Mouse (Mus musculus): Measurements from ENCODE around the gene Cdon.

Gene Cdon

DNA sequence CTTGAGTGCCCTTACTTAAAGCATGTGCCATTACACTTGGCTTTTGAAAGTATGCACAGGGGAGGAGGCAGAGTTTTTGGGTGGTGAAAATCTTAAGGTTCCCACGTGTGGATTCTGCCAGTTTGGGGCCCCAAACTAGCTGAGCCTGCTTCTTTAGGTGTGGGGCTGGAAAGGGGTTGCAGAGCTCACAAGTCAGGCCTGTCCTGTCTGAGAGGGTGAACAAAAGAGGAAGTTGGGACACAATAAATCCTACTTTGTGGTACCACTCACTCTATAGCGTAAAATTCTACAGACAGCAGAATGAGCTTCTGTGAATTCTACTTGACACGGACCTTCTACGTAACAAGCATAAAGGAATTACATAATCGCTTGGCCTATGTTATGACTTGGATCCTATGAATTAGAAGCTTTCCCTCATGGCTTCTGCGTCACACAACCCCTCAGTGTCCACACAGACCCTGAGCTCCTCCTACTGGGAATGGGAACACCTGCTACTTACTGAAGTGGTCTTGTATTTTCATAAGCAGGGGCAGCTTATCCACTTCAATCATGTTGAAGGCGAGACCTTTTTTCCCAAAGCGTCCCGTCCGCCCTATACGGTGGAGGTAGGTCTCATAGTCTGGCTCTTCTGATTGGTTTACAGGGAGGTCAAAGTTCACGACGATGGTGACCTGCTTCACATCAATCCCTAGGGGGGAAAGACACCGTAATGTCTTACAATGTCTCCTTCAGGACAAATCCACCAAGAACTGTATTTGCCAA lies 122.4 kb downstream of the Cdon start:
- DNase-seq: no peak

DNA sequence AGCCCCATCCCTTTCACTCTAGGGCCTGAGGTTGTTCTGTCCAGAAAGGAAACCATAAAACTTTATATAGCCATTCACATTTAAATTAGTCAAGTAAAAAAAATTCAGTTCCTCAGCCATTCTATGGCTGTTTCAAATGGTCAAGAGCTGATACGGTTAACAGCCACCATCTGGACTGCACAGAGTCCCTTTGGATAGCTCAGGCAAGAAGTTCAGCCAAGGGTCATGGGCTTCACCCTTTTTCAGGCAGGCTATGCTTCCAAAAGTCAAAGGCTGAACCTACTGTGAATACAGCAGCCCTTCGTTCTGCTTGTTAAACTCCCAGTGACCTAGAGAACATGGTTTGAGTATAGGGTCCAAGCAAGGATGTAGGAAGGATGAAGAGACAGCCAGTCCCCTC lies 123.7 kb downstream of the Cdon start:
- DNase-seq: no peak

DNA sequence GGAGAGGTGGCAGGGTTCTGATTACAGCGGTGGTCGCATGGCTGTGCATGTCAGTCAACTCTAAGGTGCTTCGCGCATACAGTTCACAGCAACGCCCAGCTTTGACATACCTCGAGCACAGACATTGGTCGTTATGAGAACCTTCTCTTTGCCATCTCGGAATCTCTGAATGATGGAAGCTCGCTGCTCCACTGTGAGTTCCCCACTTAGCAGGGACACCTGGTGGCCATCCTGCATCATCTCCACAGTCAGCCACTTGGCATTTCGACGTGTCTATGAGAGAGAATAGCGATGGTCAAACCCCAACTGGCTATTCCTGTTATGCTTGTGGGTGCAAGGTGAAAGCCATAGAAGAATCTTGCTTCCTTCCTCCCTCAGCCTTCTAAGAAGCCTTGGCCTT lies 124.8 kb downstream of the Cdon start:
- no peak for DNase-seq

DNA sequence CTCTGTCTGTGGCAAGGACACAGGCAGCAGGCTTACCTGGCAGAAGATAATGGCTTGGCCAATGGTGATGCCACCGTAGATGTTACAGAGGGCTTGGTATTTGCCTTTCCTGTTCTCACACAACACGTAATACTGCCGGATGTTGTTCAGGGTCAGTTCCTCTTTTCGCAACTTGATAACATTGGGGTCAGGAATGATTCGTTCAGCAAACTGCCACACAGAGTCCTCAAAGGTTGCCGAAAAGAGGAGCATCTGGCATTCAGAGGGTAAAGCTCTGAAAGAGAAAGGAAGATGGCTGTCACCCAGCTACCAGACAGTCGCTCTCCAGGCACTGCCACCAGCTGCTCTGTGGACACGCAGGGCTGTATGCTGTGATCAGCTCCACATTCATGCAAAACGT lies 125.8 kb downstream of the Cdon start:
- no peak for DNase-seq

DNA sequence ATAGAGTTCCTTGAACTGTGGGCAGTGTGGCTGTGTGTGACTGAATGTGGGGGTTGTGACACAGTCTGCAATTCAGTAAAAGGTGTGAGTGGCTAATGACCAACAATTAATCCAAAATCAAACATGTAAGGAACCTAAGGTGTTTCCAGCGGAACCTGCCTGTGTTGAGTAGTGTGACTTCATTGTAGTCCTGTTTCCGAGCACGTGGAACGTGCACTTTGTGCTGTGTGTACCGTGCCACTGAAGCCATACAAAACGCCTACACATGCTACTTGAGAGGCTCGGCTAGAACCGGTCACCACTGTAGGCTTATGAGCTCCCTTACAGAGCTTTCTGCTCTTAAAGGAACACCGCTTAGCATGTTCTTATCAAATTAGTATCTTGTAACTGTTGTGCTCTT lies 127.5 kb downstream of the Cdon start:
- no peak for DNase-seq

DNA sequence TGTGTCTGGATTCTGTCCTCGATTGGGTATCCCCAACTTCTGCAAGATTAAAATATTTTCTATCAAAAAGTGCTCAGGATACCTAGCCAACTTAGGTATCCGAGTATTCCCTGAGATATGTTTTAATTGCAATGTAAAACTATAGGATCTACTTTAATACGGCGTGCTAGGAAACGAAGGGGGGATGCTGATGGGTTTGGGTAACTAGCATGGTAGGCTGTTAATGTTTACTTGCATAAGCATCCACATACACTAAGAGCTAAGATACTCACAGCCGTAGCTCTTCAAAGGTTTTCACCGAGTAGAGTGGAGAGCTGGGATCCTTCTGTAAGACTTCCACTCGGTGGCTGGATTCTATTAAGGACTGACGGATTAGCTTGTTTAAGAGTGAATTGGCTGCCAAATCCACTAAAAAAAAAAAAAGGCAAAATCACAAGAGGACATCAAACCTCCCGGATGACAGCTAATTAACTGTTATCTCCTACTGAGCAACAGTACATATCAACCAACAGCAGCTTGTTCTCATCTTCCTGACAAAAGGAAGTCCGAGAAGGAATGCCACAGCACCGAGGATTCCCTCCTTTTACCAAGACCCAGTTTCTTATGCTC lies 135.7 kb downstream of the Cdon start:
- no peak for DNase-seq
